Mouse (Mus musculus) left cerebral cortex, adult 8-10 months (tissue): Measurements from ENCODE around the gene Aqr. TPM values are rescaled to one million over a fixed set of nuclear protein-coding genes. Genes with fewer than 3 reads are reported as not detected.

ENCODE experiments used
- DNase-seq, 2 experiments: peaks; one replicate each; pipeline ENCODE4 v3.0.0; 2022; ENCODE audit warnings: low spot score in 2 of 2
- microRNA-seq, 2 experiments: library from miRNA; unstranded; fragments of <30 nt; microRNA quantifications; one replicate each; pipeline ENCODE4 v1.2.0; 2022
- total RNA-seq, 4 experiments: library from RNA; stranded (reverse); gene quantifications; 2 replicates each; pipeline ENCODE4 v1.2.4; 2022

The Aqr gene
- total RNA-seq, 4 experiments from 2014 or later, result 30.2 to 36.4 (median 31.8) TPM

- DNase-seq, result no peak
Observed at GRCm38 (mm10) chr2:114066226-114066625, 120.6 kb downstream of the Aqr start.

DNA sequence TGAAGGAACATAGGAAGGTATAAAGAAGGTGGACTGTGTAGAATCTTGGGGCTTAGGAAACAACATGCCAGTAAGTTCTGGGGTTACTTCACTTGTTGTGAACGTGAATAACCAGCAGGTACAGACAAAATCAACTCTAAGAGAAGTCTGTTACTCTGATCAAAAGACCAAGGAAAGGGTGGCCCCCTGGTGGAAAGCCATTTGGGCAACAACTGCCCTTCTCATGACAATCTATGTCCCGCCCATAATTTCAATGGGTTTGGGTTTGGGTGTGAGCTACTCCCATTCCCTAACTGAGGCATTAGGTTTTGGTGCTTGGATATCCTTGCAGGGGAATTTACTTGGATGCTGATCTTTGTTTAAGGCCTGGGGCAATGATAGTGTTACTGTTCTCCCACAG is 122.8 kb downstream of the Aqr start:
- no peak for DNase-seq

- DNase-seq, result no peak
Observed at GRCm38 (mm10) chr2:114060071-114060591, 126.7 kb downstream of the Aqr start.

DNA sequence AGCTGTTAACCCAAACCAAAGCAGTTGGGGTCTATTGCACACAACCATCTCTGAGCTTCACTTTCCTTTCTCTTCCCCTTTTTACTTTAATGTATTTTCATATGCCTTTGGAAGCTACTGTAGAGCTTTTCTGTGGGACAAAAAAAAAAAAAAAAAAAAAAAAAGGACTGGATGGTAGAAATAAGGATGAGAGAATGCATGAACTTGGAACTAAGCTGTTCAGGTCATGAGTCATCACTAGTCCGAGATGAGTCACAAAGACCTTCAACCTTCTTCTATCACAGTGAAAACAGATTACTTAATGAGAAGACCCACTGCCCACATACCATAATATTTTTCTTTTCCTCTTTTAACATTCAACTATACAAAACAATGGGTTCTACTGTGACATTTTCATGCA is 127.2 kb downstream of the Aqr start:
- no peak for DNase-seq

DNA sequence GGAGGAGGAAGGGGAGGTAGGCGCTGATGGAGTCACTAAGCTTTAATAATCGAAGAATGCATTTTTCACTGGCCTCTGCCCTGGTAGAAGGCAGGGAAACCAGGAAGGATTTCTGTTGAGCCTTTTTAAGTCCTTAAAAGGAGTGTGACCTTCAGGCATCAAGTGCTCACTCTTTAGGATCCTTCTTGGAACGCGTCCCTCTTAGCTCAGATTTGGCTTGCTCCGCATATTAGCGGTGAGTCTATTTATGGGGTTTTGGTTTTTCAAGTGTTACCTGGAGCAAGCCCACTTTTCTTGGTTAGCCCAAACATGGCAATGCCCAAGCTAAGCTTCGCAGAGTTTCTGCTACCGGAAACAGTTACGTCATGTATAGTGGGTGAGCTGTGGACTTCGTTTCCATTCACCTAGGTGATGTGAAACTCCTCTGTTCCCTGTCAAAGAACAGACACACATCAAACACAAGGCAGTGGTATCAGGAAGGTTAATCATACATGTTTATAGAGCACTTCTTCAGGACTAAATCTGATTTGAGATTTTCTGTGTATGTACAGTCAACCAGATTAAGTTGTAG is 128.5 kb downstream of the Aqr start:
- DNase-seq, result no peak

DNA sequence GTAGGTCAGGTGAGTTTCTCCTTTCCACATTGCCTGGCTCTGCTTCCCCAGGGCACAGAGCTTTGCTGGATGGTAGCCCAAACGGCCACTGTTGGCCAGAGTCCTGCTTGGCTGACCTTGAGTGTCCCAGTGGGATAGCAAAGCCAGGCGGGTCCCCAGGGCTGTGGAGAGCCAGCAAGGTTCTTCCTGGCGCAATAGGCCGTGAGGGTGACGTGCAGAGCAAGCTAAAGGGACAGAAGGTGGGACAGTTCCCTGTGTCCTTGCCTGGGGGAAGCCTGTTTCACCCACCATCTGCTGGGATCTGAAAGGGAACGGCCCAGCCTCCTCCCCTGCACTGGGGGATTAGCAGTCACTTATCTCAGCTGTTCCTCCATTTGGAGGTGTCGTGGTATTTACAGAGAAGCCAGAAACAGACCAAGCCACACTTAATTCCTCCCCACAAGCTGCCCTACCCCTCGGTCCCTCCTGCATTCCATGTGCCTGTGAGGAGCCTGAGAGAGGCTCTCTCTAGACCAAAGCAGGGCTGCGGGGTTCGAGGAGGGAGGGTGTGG is 129.4 kb downstream of the Aqr start:
- DNase-seq, result no peak

DNA sequence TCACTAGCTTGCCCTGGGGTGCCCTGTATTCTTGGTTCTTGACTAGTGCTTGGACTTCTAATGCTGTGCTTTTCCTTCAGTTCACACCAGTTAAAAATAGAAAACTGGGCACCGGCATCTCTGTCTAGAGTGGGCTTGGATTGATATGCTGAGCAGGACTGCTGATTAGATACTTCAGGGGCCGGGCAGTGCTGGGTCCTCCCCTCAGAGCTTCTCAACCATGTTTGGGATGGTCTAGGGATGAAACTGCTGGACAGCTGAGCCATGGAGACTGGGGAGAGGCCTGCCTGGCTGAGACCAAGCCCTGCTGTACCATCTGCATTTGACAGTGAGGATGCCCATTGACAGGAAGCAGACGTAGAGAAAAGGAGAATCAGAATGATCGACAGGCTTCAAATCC is 132.7 kb downstream of the Aqr start:
- DNase-seq, result no peak

- no peak for DNase-seq
Observed at GRCm38 (mm10) chr2:114052696-114053598, 133.9 kb downstream of the Aqr start, which contains the start of gene Actc1. Gene Actc1 (minus strand): TSS chr2:114053548.

GRCm38 (mm10) chr2:114051871-114052241 is 135.0 kb downstream of the Aqr start:
- DNase-seq, result no peak

Small RNAs within 50 kb of the gene (microRNA-seq; reads per million reads assigned to microRNA genes)
- 0.42 to 0.44 reads per million in 2 experiments for gene Mir7002

Other genes with a start within 250 kb of the Aqr start
- 1 to 10 TPM; 5.0 to 5.9 (median 5.8) TPM for gene Gjd2, start 173.4 kb downstream of the Aqr start, total RNA-seq
- 1 to 10 TPM in 3 of 4 experiments, not detected in 1; 2.0 to 4.6 (median 2.2) TPM for gene Actc1, start 133.5 kb downstream of the Aqr start, total RNA-seq
- 10 to 100 TPM; 20.6 to 24.9 (median 21.0) TPM for gene Zfp770, start 14.4 kb upstream of the Aqr start, total RNA-seq